Comparison of ENCODE assay signal across 20 mouse cellular contexts in genomic region chr12:31269020-31269597, GRCm38 (mm10). TPM values are rescaled to one million over a fixed set of nuclear protein-coding genes. Genes with fewer than 3 reads are reported as not detected.
A peak's percentile ranks its signal among the peaks of the same experiment; 100 is the strongest.
DNase-seq lines count a peak whose midpoint lies in the region; ATAC-seq and TF ChIP-seq lines count a peak whose summit lies in the region.
"Had no signal": no experiment of that assay in that cellular context is flagged by ENCODE, and none has a peak within 500 bp of the region (broad histone marks: within the 10 kb centered on the region; RNA-seq: fewer than 3 reads in every experiment).

No protein-coding gene starts in this region.

- peaks cover 48% of the 10 kb centered on the region for H3K4me1 ChIP-seq in heart, embryonic 11.5 days (ENCODE audit: control insufficient read depth, insufficient read depth, low read length)
- peaks cover 71% of the 10 kb centered on the region for H3K4me1 ChIP-seq in kidney, embryonic 16.5 days (ENCODE audit: insufficient read depth, low read length)
- peaks cover 70% of the 10 kb centered on the region for H3K4me1 ChIP-seq in embryonic facial prominence, embryonic 13.5 days
- peaks cover 27% of the 10 kb centered on the region for H3K4me1 ChIP-seq in limb, embryonic 14.5 days (ENCODE audit: control insufficient read depth, insufficient read depth, low read length)
- H3K4me1 ChIP-seq in hindbrain, postnatal 0 days (ENCODE audit: insufficient read depth, low read length), result no peaks in the 10 kb centered on the region; the same call in 1 of the 2 replicates

- H3K36me3 ChIP-seq in heart, embryonic 11.5 days (ENCODE audit: control insufficient read depth, insufficient read depth, low read length), result peaks cover 21% of the 10 kb centered on the region
- peaks cover 47% of the 10 kb centered on the region for H3K36me3 ChIP-seq in kidney, embryonic 16.5 days (ENCODE audit: insufficient read depth, low read length)
- peaks cover 48% of the 10 kb centered on the region for H3K36me3 ChIP-seq in embryonic facial prominence, embryonic 13.5 days
- H3K36me3 ChIP-seq in limb, embryonic 14.5 days (ENCODE audit: control insufficient read depth, insufficient read depth, low read length), result peaks cover 52% of the 10 kb centered on the region
- H3K36me3 ChIP-seq in hindbrain, postnatal 0 days (ENCODE audit: insufficient read depth, low read length), result no peaks in the 10 kb centered on the region
- H3K36me3 ChIP-seq: forebrain, embryonic 15.5 days; hindbrain, embryonic 15.5 days had no signal

- no peak for TF ChIP-seq POLR2A in limb, embryonic 14.5 days (IDR thresholded peaks at IDR 0.05; ENCODE audit: borderline replicate concordance, extremely low read depth, insufficient read depth, insufficient read length)

- H3K9ac ChIP-seq in heart, embryonic 11.5 days (ENCODE audit: low read depth, low read length), result peak overlapping the region; percentile 30; the same call in 1 of the 2 replicates
- H3K9ac ChIP-seq in kidney, embryonic 16.5 days (replicated peaks; ENCODE audit: low read length), result peak overlapping the region; percentile 39
- no peak overlapping the region for H3K9ac ChIP-seq in embryonic facial prominence, embryonic 13.5 days
- no peak overlapping the region for H3K9ac ChIP-seq in limb, embryonic 14.5 days (ENCODE audit: low read depth, low read length, severe bottlenecking)
- H3K9ac ChIP-seq in hindbrain, postnatal 0 days (replicated peaks; ENCODE audit: low read length), result no peak overlapping the region
- H3K9ac ChIP-seq: forebrain, embryonic 15.5 days; hindbrain, embryonic 15.5 days; liver, embryonic 14.5 days had no signal

- WGBS in heart, embryonic 11.5 days (ENCODE audit: insufficient replicate concordance), result 35% methylated on average over 12 of the region's 12 CpGs
- 26% methylated on average over 12 of the region's 12 CpGs for WGBS in kidney, embryonic 16.5 days
- WGBS in embryonic facial prominence, embryonic 13.5 days, result 62% methylated on average over 12 of the region's 12 CpGs
- 55% methylated on average over 12 of the region's 12 CpGs for whole genome bisulfite sequencing in limb, embryonic 14.5 days
- 73% methylated on average over 12 of the region's 12 CpGs for WGBS in hindbrain, postnatal 0 days

- DNase-seq in heart, postnatal 25 days (ENCODE audit: low spot score), result no peak
- DNase-seq in kidney, adult 11 months, result no peak
- no peak for DNase-seq in limb, embryonic 14.5 days (ENCODE audit: low spot score)
- no peak for DNase-seq in hindbrain, postnatal 0 days (ENCODE audit: low spot score)
- DNase-seq: cerebellum, adult 9-10 months; gastrocnemius, postnatal 10 days had no signal

- no peak for ATAC-seq in heart, embryonic 11.5 days (replicated peaks; ENCODE audit: insufficient number of reproducible peaks, low FRiP score, low TSS enrichment)
- peak; percentile 78 for ATAC-seq in kidney, embryonic 16.5 days (ENCODE audit: low FRiP score, low TSS enrichment)
- ATAC-seq in embryonic facial prominence, embryonic 13.5 days (ENCODE audit: insufficient number of reproducible peaks, insufficient read depth, low FRiP score, low TSS enrichment, low read depth), result no peak
- ATAC-seq in limb, embryonic 14.5 days (ENCODE audit: low FRiP score, low read depth), result no peak
- no peak for ATAC-seq in megakaryocyte, adult 5-6 weeks (ENCODE audit: poor library complexity, severe bottlenecking)
- ATAC-seq in hindbrain, postnatal 0 days, result no peak
- ATAC-seq: CD4-positive, CD25-positive, alpha-beta regulatory T cell, adult 4 months; forebrain, embryonic 15.5 days had no signal

- intact Hi-C loops in heart, postnatal 25 days (cut with DNase I), result loop anchor here (5.0 kb wide), 2 partner anchors 33 to 102 kb away; no protein-coding TSS in a partner anchor

- H3K27me3 ChIP-seq in heart, embryonic 11.5 days (ENCODE audit: control insufficient read depth, insufficient read depth, low read length), result no peaks in the 10 kb centered on the region
- no peaks in the 10 kb centered on the region for H3K27me3 ChIP-seq in kidney, embryonic 16.5 days (ENCODE audit: insufficient read depth, low read length)
- no peaks in the 10 kb centered on the region; the same call in 1 of the 2 replicates for H3K27me3 ChIP-seq in embryonic facial prominence, embryonic 13.5 days
- no peaks in the 10 kb centered on the region for H3K27me3 ChIP-seq in limb, embryonic 14.5 days (ENCODE audit: control insufficient read depth, insufficient read depth, low read length)
- peaks cover 14% of the 10 kb centered on the region; the same call in 1 of the 2 replicates for H3K27me3 ChIP-seq in hindbrain, postnatal 0 days (ENCODE audit: insufficient read depth, low read length)

- no peak overlapping the region; the same call in 1 of the 2 replicates for H3K27ac ChIP-seq in heart, embryonic 11.5 days (ENCODE audit: low read depth, low read length)
- peak overlapping the region; percentile 67 for H3K27ac ChIP-seq in kidney, embryonic 16.5 days (ENCODE audit: low read length)
- H3K27ac ChIP-seq in embryonic facial prominence, embryonic 13.5 days, result peak overlapping the region; percentile 1; the same call in 1 of the 2 replicates
- no peak overlapping the region for H3K27ac ChIP-seq in limb, embryonic 14.5 days (replicated peaks; ENCODE audit: low read depth, low read length)
- no peak overlapping the region for H3K27ac ChIP-seq in hindbrain, postnatal 0 days
- H3K27ac ChIP-seq: forebrain, embryonic 15.5 days; hindbrain, embryonic 15.5 days; liver, embryonic 14.5 days had no signal

- H3K9me3 ChIP-seq in heart, embryonic 11.5 days (replicated peaks; ENCODE audit: control insufficient read depth, low read length), result no peaks in the 10 kb centered on the region
- no peaks in the 10 kb centered on the region for H3K9me3 ChIP-seq in kidney, embryonic 16.5 days (ENCODE audit: low read length)
- no peaks in the 10 kb centered on the region for H3K9me3 ChIP-seq in embryonic facial prominence, embryonic 13.5 days
- H3K9me3 ChIP-seq in limb, embryonic 14.5 days (ENCODE audit: control insufficient read depth, low read length), result no peaks in the 10 kb centered on the region
- no peaks in the 10 kb centered on the region for H3K9me3 ChIP-seq in hindbrain, postnatal 0 days (ENCODE audit: low read length)
- H3K9me3 ChIP-seq: forebrain, embryonic 15.5 days; hindbrain, embryonic 15.5 days had no signal

- 0 out of 2 replicates have a peak overlapping the region, but pooled peaks have one; percentile 2 for H3K4me2 ChIP-seq in heart, embryonic 11.5 days
- peak overlapping the region; percentile 78 for H3K4me2 ChIP-seq in kidney, embryonic 16.5 days (replicated peaks; ENCODE audit: low read depth, low read length)
- peak overlapping the region; percentile 11 for H3K4me2 ChIP-seq in embryonic facial prominence, embryonic 13.5 days
- peak overlapping the region; percentile 9 for H3K4me2 ChIP-seq in limb, embryonic 14.5 days (replicated peaks; ENCODE audit: low read depth, low read length, severe bottlenecking)
- no peak overlapping the region for H3K4me2 ChIP-seq in hindbrain, postnatal 0 days (ENCODE audit: low read depth, low read length)
- H3K4me2 ChIP-seq: forebrain, embryonic 15.5 days; hindbrain, embryonic 15.5 days had no signal

- TF ChIP-seq CTCF in hindbrain, postnatal 0 days (IDR thresholded peaks at IDR 0.05; ENCODE audit: low read depth), result no peak

- H3K4me3 ChIP-seq in heart, embryonic 11.5 days (ENCODE audit: low read depth, low read length), result no peak overlapping the region
- peak overlapping the region; percentile 29 for H3K4me3 ChIP-seq in kidney, embryonic 16.5 days (ENCODE audit: low read length)
- no peak overlapping the region for H3K4me3 ChIP-seq in embryonic facial prominence, embryonic 13.5 days
- no peak overlapping the region for H3K4me3 ChIP-seq in limb, embryonic 14.5 days (replicated peaks; ENCODE audit: low read length)
- H3K4me3 ChIP-seq in hindbrain, postnatal 0 days (ENCODE audit: low read length), result no peak overlapping the region
- H3K4me3 ChIP-seq: forebrain, embryonic 15.5 days; hindbrain, embryonic 15.5 days; megakaryocyte, embryonic 14.5 days had no signal

RNA-seq across cellular contexts. Expression of gene Lamb1, which starts 4.1 kb away (rescaled TPM):
- polyA plus RNA-seq in heart, embryonic 11.5 days (2014; fragmentation: Nextera tagmentation; extraction: Ambion mirVana), result 67.4 and 92.3 TPM in 2 replicates
- total RNA-seq in heart, postnatal 25 days (2021), result 10 to 100 TPM; 87.5 to 89.2 TPM
- 174 and 175 TPM in 2 replicates for polyA plus RNA-seq in kidney, embryonic 16.5 days (2015; fragmentation: Nextera tagmentation; extraction: Ambion mirVana)
- 61.9 and 85.0 TPM in 2 replicates for polyA plus RNA-seq in embryonic facial prominence, embryonic 13.5 days (2015; fragmentation: Nextera tagmentation; extraction: Ambion mirVana)
- 69.8 and 76.6 TPM in 2 replicates for polyA plus RNA-seq in limb, embryonic 14.5 days (2012; rRNA removed)
- polyA plus RNA-seq in limb, embryonic 14.5 days (2014; fragmentation: Nextera tagmentation; extraction: Ambion mirVana), result 67.2 and 76.3 TPM in 2 replicates
- 0.20 and 1.0 TPM in 2 replicates for total RNA-seq in megakaryocyte, adult 5-6 weeks (2015)
- total RNA-seq in megakaryocyte, adult 5-6 weeks (2017), result 2.5 and 9.6 TPM in 2 replicates
- 30.9 and 36.0 TPM in 2 replicates for total RNA-seq in hindbrain, postnatal 0 days (2014; rRNA removed)
- 11.7 and 12.1 TPM in 2 replicates for polyA plus RNA-seq in hindbrain, postnatal 0 days (2015; fragmentation: Nextera tagmentation; extraction: Ambion mirVana)
- polyA plus RNA-seq: CD4-positive, CD25-positive, alpha-beta regulatory T cell, adult 4 months had no signal

RNA-seq across cellular contexts. Expression of gene Gm6993, which starts 28.5 kb away (rescaled TPM):
- not detected in 2 replicates for polyA plus RNA-seq in heart, embryonic 11.5 days (2014; fragmentation: Nextera tagmentation; extraction: Ambion mirVana)
- total RNA-seq in heart, postnatal 25 days (2021), result not detected
- not detected in 2 replicates for polyA plus RNA-seq in kidney, embryonic 16.5 days (2015; fragmentation: Nextera tagmentation; extraction: Ambion mirVana)
- polyA plus RNA-seq in embryonic facial prominence, embryonic 13.5 days (2015; fragmentation: Nextera tagmentation; extraction: Ambion mirVana), result not detected in 2 replicates
- polyA plus RNA-seq in limb, embryonic 14.5 days (2012; rRNA removed), result not detected in 2 replicates
- polyA plus RNA-seq in limb, embryonic 14.5 days (2014; fragmentation: Nextera tagmentation; extraction: Ambion mirVana), result not detected in 2 replicates
- total RNA-seq in megakaryocyte, adult 5-6 weeks (2015), result not detected in 2 replicates
- not detected in 2 replicates for total RNA-seq in megakaryocyte, adult 5-6 weeks (2017)
- not detected in 2 replicates for total RNA-seq in hindbrain, postnatal 0 days (2014; rRNA removed)
- polyA plus RNA-seq in hindbrain, postnatal 0 days (2015; fragmentation: Nextera tagmentation; extraction: Ambion mirVana), result not detected in 2 replicates
- total RNA-seq: gastrocnemius, postnatal 10 days; layer of hippocampus, adult 8-10 months; left cerebral cortex, postnatal 10 days had no signal
- polyA plus RNA-seq: brain, embryonic 14.5 days; CD4-positive, CD25-positive, alpha-beta regulatory T cell, adult 4 months; embryonic facial prominence, embryonic 11.5 days; forebrain, embryonic 15.5 days; hindbrain, embryonic 15.5 days; liver, embryonic 14.5 days; urinary bladder, adult 2 months had no signal

Comparison
In these comparisons a context has a peak if more than half of its experiments do, and no peak if none do; other contexts are left out.
1. H3K27ac ChIP-seq: peak in kidney, embryonic 16.5 days (single experiment) and embryonic facial prominence, embryonic 13.5 days (single experiment); none in heart, embryonic 11.5 days (single experiment), limb, embryonic 14.5 days (single experiment) and hindbrain, postnatal 0 days (single experiment).
2. H3K9ac ChIP-seq: peak in heart, embryonic 11.5 days (single experiment) and kidney, embryonic 16.5 days (single experiment); none in embryonic facial prominence, embryonic 13.5 days (single experiment), limb, embryonic 14.5 days (single experiment) and hindbrain, postnatal 0 days (single experiment).